Mouse (Mus musculus): ENCODE measurements around the gene Usp53.

GRCm38 (mm10) chr3:122996968-122997367 lies 12.7 kb upstream of the Usp53 start:
- TF ChIP-seq CTCF (IDR thresholded peaks at IDR 0.05; ENCODE audit: low read depth) (no peak), EP300 (optimal IDR thresholded peaks at IDR 0.05) (no peak)

Measured in stomach, postnatal 0 days (tissue).